Mouse (Mus musculus) right cerebral cortex, postnatal 36 days (tissue): ENCODE measurements around the gene Ubqln1.

Experiments used
- DNase-seq, 2 experiments: peaks; one replicate each; pipeline ENCODE4 v3.0.0; 2022; ENCODE audit warnings: low spot score in 2 of 2, mixed read lengths in 1 of 2

The Ubqln1 gene

GRCm38 (mm10) chr13:58201343-58201742 is 14.1 kb downstream of the Ubqln1 start:
- no peak for DNase-seq

- DNase-seq: no peak
These were observed 17.3 kb downstream of the Ubqln1 start for GRCm38 (mm10) chr13:58197981-58198640.

- DNase-seq: no peak
These were observed 18.2 kb downstream of the Ubqln1 start for GRCm38 (mm10) chr13:58197211-58197610.

GRCm38 (mm10) chr13:58194908-58195307 is 20.5 kb downstream of the Ubqln1 start:
- no peak for DNase-seq

- DNase-seq: no peak
These were observed 22.2 kb downstream of the Ubqln1 start for GRCm38 (mm10) chr13:58193221-58193620.

GRCm38 (mm10) chr13:58192146-58192545 is 23.3 kb downstream of the Ubqln1 start:
- DNase-seq: peak in 1 of 2 experiments; percentile 40

GRCm38 (mm10) chr13:58191516-58191915 is 23.9 kb downstream of the Ubqln1 start:
- DNase-seq: no peak

GRCm38 (mm10) chr13:58189473-58189872 is 26.0 kb downstream of the Ubqln1 start:
- peak; percentile 52 to 61 for DNase-seq

- peak; percentile 75 to 79 for DNase-seq
These were observed 27.0 kb downstream of the Ubqln1 start for GRCm38 (mm10) chr13:58188412-58188811.

- DNase-seq: no peak
These were observed 27.7 kb downstream of the Ubqln1 start for GRCm38 (mm10) chr13:58187751-58188150.

- DNase-seq: peak; percentile 39 to 48
These were observed 29.2 kb downstream of the Ubqln1 start for GRCm38 (mm10) chr13:58186281-58186680.

GRCm38 (mm10) chr13:58184111-58184510 is 31.3 kb downstream of the Ubqln1 start:
- no peak for DNase-seq

- DNase-seq: no peak
These were observed 33.6 kb downstream of the Ubqln1 start for GRCm38 (mm10) chr13:58181607-58182551.

- DNase-seq: peak; percentile 100
These were observed 37.8 kb downstream of the Ubqln1 start for GRCm38 (mm10) chr13:58177511-58178208.

GRCm38 (mm10) chr13:58176105-58176504 is 39.3 kb downstream of the Ubqln1 start:
- no peak for DNase-seq

- DNase-seq: no peak
These were observed 47.3 kb downstream of the Ubqln1 start for GRCm38 (mm10) chr13:58168119-58168518.

- DNase-seq: no peak
These were observed 52.1 kb downstream of the Ubqln1 start for GRCm38 (mm10) chr13:58163343-58163742.

- DNase-seq: no peak
These were observed 54.7 kb downstream of the Ubqln1 start for GRCm38 (mm10) chr13:58160761-58161160.

GRCm38 (mm10) chr13:58158099-58158912 is 57.1 kb downstream of the Ubqln1 start:
- peak; percentile 76 to 78 for DNase-seq

GRCm38 (mm10) chr13:58157447-58158098 is 57.9 kb downstream of the Ubqln1 start, which contains the start of gene Idnk:
TSS of gene Idnk (plus strand) at chr13:58157649.
- DNase-seq: peak; percentile 66 to 75

GRCm38 (mm10) chr13:58157036-58157435 is 58.4 kb downstream of the Ubqln1 start:
- no peak for DNase-seq
